Mouse (Mus musculus): ENCODE data around the gene Tmcc1.

GRCm38 (mm10) chr6:116070558-116070957 lies 122.7 kb downstream of the Tmcc1 start:
- TF ChIP-seq POLR2A (IDR thresholded peaks at IDR 0.05; ENCODE audit: control insufficient read depth, extremely low read depth, insufficient read depth, low read length, poor library complexity) (no peak), CTCF (IDR thresholded peaks at IDR 0.05; ENCODE audit: borderline replicate concordance, control insufficient read depth, extremely low read depth, insufficient read depth, low read length, poor library complexity) (no peak)

Measured in thymus, adult 2 months (tissue).